Mouse (Mus musculus): ENCODE data around the gene Rad51b.

DNA sequence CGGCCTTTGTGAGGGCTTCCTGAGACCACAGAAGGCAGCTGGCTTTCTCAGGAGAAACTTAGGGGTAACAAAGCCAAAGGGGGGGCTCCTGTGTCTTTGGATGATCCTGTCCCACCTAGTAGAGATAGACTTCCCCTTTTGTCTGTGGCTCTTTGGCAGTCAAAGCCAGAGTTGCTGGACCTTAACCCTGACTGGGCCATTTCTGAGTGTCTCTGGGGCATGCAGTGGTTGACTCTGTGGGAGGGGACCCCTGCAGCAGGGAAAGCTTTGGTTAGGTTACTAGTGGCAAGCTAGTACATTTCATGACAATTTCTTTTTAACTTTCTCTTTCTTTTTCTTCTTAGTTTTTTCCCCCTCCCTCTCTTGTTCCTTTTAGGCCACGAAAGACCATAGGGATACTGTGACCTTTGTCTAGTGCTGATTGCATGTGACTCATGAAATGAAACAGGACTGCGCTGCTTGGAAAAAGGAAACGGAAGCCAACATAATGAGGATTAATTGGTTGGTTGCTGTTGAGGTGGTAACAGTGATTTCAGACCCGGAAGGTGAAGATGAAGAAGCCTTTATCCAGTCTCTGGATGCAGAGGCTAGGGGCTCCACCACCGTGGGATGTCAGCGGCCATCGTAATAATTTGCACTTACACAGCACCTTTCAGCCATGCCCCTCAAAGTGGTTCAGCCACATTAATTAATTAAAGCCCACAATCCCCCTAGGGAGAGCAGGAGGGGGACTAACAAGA, 516.7 kb downstream of the Rad51b start:
- TF ChIP-seq POLR2A (IDR thresholded peaks at IDR 0.05; ENCODE audit: borderline replicate concordance, extremely low read depth, low read depth, low read length) = no peak
- TF ChIP-seq CTCF (IDR thresholded peaks at IDR 0.05; ENCODE audit: insufficient read depth, low read length) = no peak
